Mouse (Mus musculus) frontal cortex, postnatal 10 days (tissue): Measurements from ENCODE around the gene Gm21981.
"Not testable (repeated sequence)": the region's sequence is repeated elsewhere in the genome, so short reads cannot be mapped to it uniquely, and the experiment has no call there.

Experiments used
- DNase-seq, 2 experiments: peaks; one replicate each; pipeline ENCODE4 v3.0.0; 2022; ENCODE audit warnings: low spot score in 2 of 2, mixed read lengths in 1 of 2

The Gm21981 gene

GRCm38 (mm10) chr17:47664474-47664873 lies 29.8 kb downstream of the Gm21981 start:
- DNase-seq, result no peak

DNA sequence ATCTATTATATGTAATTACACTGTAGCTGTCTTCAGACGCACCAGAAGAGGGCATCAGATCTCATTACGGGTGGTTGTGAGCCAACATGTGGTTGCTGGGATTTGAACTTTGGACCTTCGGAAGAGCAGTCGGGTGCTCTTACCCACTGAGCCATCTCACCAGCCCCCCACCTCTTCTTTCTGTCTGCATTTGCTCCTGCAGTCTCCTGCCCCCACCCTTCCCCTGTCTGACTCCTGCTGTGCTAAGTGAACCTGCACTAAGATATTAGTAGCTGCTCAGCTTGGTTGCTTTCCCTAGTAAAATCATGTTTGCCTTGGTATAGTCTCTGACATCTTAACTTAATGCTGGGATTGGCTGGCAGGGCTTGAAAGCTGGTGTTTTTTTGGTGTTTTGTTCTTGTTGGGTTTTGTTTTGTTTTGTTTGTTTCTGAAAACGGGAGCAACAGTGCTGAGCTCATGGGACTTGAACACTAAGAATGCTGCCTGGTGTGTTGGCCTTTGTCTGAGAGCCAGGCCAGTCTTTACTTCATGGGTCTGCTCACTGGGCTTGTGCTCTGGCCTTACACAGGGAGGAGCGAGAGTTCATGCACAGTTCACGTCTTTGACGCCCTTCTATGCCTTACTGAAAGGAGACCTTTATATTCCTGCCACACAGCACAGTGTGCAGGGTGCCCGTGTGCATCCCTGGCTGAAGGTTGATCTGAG lies 31.1 kb downstream of the Gm21981 start:
- no peak for DNase-seq

DNA sequence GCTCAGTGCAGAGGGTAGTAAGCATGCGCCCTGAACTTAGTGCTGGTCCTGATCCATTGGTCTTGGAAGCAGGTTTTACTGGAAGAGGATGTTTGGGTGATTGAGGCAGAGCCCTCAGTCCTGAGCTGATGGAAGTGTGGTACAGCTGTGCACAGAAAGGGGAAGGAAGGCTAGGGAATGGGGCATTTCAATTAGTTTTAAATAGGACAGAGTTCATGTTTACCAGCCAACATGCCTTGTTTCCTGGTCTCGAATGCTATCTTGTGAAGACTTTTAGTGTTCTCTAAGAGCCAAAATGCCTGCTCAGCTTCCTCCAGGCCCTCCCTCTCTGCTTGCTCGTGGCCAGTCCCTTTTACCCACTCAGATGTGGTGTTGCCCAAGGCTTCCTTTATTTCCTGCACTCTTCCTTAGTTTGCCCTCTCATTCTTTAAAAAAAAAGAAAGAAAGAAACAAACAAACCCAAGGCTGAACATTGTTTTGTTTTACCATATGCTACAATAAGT lies 35.5 kb downstream of the Gm21981 start:
- no peak for DNase-seq

- DNase-seq, result no peak
These were observed 36.4 kb downstream of the Gm21981 start for GRCm38 (mm10) chr17:47657901-47658300.

GRCm38 (mm10) chr17:47655697-47656096 lies 38.6 kb downstream of the Gm21981 start:
- DNase-seq, result no peak

DNA sequence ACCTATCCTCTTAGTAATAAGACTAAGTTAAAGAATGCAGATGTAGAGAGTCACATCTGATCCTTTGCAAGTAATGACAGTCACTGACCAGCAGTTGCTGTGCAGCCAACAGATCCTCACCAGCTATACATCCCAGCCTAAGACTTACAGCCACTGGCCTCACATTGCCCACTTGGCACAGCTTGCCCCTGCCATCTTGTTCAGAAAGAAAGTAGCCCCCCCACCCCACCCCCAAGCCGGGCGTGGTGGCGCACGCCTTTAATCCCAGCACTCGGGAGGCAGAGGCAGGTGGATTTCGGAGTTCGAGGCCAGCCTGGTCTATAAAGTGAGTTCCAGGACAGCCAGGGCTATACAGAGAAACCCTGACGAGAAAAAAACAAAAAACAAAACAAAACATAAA lies 39.9 kb downstream of the Gm21981 start:
- not testable (repeated sequence) for DNase-seq

- DNase-seq, result no peak
These were observed 42.3 kb downstream of the Gm21981 start for GRCm38 (mm10) chr17:47651953-47652352.

GRCm38 (mm10) chr17:47648966-47649365 lies 45.3 kb downstream of the Gm21981 start:
- no peak for DNase-seq

GRCm38 (mm10) chr17:47646683-47647082 lies 47.6 kb downstream of the Gm21981 start:
- peak; percentile 49 for DNase-seq

- DNase-seq, result no peak
These were observed 51.3 kb downstream of the Gm21981 start for GRCm38 (mm10) chr17:47642992-47643391.
